Mouse (Mus musculus) heart, embryonic 16.5 days (tissue): ENCODE measurements around the gene Cd164l2. TPM values are rescaled to one million over a fixed set of nuclear protein-coding genes. Genes with fewer than 3 reads are reported as not detected.

Source experiments
- ATAC-seq: fragments of 200-750 bp; cut with Nextera tagmentation; replicated peaks from 2 replicates; pipeline ENCODE4 v1.8.0; 2017; ENCODE audit warnings: moderate number of reproducible peaks; ENCODE audit not compliant: insufficient read depth, low FRiP score; ENCODE audit errors: extremely low read depth
- H3K27ac ChIP-seq: fragments of 300-500 bp; sonication (generic); 2 replicates; pipeline ENCODE4 v1.5.1; 2014; ENCODE audit warnings: mild to moderate bottlenecking, low read length, control low read depth, moderate library complexity
- H3K27me3 ChIP-seq: fragments of 300-500 bp; sonication (generic); 2 replicates; pipeline ENCODE4 v1.6.1; 2014; ENCODE audit warnings: low read length, mixed read lengths; ENCODE audit not compliant: control insufficient read depth, insufficient read depth
- H3K36me3 ChIP-seq: fragments of 300-500 bp; sonication (generic); 2 replicates; pipeline ENCODE4 v1.6.1; 2014; ENCODE audit not compliant: control insufficient read depth, insufficient read depth
- H3K4me1 ChIP-seq: fragments of 300-500 bp; sonication (generic); 2 replicates; pipeline ENCODE4 v1.6.1; 2014; ENCODE audit warnings: low read length, mixed read lengths; ENCODE audit not compliant: control insufficient read depth, insufficient read depth
- H3K4me2 ChIP-seq: fragments of 300-500 bp; sonication (generic); 2 replicates; pipeline ENCODE4 v1.6.1; 2014; ENCODE audit warnings: low read depth, mild to moderate bottlenecking, control low read depth, low read length
- H3K4me3 ChIP-seq: fragments of 300-500 bp; sonication (generic); 2 replicates; pipeline ENCODE4 v1.5.1; 2014; ENCODE audit warnings: mild to moderate bottlenecking, control low read depth, low read length
- H3K9ac ChIP-seq: fragments of 300-500 bp; sonication (generic); 2 replicates; pipeline ENCODE4 v1.6.1; 2014; ENCODE audit warnings: low read length, control low read depth
- H3K9me3 ChIP-seq: fragments of 300-500 bp; sonication (generic); replicated peaks from 2 replicates; pipeline ENCODE4 v1.6.1; 2016; ENCODE audit warnings: low read length; ENCODE audit not compliant: control insufficient read depth
- WGBS: fragments of 180-500 bp; shearing (Covaris S2); extraction: QIAGEN DNeasy Blood & Tissue Kit; methylation state at CpG from one replicate; pipeline ENCODE4 v1.1.7; 2014; 5-methylcytosine and 5-hydroxymethylcytosine counted together
- polyA plus RNA-seq: library from polyadenylated mRNA; unstranded; fragments of >200 nt; fragmentation: Nextera tagmentation; extraction: Ambion mirVana; gene quantifications from 2 replicates; pipeline ENCODE4 v1.2.1, GENCODE M21; 2015

The Cd164l2 gene
- polyA plus RNA-seq, 1 experiment from 2014 or later: not detected

DNA sequence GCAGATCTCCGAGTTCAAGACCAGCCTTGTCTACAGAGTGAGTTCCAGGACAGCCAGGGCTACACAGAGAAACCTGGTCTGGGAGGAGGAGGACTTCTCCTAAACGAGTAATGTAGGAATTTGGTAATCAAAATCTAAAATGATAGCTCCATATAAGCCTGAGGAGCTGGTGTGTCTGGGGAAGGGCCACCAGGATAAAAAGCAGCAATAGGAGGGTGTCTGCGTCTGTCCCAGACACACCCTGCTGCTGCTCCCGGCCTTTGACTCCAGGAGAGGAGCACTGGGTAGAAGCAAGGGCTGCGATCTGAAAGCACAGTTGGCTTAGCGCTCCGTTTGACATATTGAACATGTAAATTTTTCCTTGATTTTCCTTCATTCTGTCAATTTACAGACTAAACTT, 36.7 kb upstream of the Cd164l2 start:
- no peak overlapping the region for H3K4me3 ChIP-seq
- 68% methylated on average over 7 of the region's 7 CpGs for WGBS
- no peaks in the 10 kb centered on the region; the same call in 1 of the 2 replicates for H3K9me3 ChIP-seq
- 0 out of 2 replicates have a peak overlapping the region, but pooled peaks have one; percentile 2 for H3K27ac ChIP-seq
- ATAC-seq: no peak
- no peaks in the 10 kb centered on the region for H3K27me3 ChIP-seq
- no peak overlapping the region for H3K9ac ChIP-seq
- no peak overlapping the region for H3K4me2 ChIP-seq
- peaks cover 61% of the 10 kb centered on the region for H3K4me1 ChIP-seq
- peaks cover 8% of the 10 kb centered on the region; the same call in 1 of the 2 replicates for H3K36me3 ChIP-seq

- peak overlapping the region; percentile 39; the same call in 1 of the 2 replicates for H3K4me2 ChIP-seq
- peaks cover 51% of the 10 kb centered on the region for H3K4me1 ChIP-seq
- H3K4me3 ChIP-seq: no peak overlapping the region
- H3K27ac ChIP-seq: peak overlapping the region; percentile 76
- 34% methylated on average over 14 of the region's 14 CpGs for WGBS
- peak; percentile 72 for ATAC-seq
- H3K9ac ChIP-seq: no peak overlapping the region; the same call in 1 of the 2 replicates
- H3K36me3 ChIP-seq: peaks cover 10% of the 10 kb centered on the region
- no peaks in the 10 kb centered on the region; the same call in 1 of the 2 replicates for H3K9me3 ChIP-seq
- H3K27me3 ChIP-seq: no peaks in the 10 kb centered on the region
These were observed 35.8 kb upstream of the Cd164l2 start for GRCm38 (mm10) chr4:133175998-133176760.

DNA sequence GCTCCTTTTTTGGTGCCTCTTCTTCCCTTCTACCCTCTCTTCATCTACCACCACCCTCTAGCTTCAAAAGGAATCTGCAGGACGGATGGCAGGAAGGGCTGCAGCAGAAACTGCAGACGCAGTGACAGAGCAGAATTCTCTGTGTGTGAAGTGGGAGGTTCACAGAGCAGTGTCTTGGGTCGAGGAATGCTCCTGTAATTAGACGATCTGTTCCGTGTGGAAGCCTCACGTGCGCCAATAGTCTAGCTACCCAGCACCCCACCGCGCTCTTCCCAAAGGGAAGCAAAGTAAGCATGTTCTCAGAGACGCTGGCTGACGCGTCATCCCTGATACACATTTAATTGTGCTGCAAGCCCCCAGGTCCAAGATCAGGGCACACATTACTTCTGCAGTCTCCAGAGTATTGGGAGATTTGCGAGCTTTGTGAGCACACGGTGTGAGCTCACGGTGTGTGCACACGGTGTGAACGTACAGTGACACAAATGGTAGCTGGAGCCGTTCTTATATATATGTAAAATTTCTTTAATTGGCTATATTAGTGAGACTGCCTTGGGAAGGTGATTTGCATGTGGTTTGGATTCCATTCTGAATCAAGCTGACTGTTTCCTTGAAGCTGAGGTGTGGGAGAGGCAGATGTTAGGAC, 35.0 kb upstream of the Cd164l2 start:
- Histone ChIP-seq H3K27me3 (no peaks in the 10 kb centered on the region), H3K4me3 (no peak overlapping the region), H3K36me3 (peaks cover 16% of the 10 kb centered on the region), H3K9ac (peak overlapping the region; percentile 13; the same call in 1 of the 2 replicates), H3K4me1 (peaks cover 47% of the 10 kb centered on the region), H3K27ac (peak overlapping the region; percentile 76), H3K9me3 (no peaks in the 10 kb centered on the region; the same call in 1 of the 2 replicates), H3K4me2 (peak overlapping the region; percentile 39; the same call in 1 of the 2 replicates)
- ATAC-seq: peak; percentile 1; the same call in 1 of the 2 replicates
- WGBS: 65% methylated on average over 18 of the region's 18 CpGs

DNA sequence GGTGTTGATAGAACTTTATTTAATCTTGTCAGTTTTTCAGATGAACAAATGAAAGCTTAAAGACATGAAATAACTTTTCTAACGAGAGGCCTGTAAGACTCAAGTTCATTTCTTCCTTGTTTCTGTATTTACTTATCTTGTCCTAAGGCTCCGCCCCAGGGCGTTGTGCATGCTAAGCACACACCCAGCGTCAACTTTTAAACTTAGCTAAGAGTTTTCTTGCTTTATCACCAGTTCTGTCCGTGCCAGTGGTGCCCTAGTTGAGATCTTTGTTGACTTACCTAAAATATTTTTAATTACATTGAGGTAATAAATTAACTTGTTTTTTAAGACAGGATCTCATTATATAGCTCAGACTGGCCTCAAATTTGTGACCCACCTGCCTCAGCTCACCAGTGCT, 33.6 kb upstream of the Cd164l2 start:
- H3K4me1 ChIP-seq: peaks cover 41% of the 10 kb centered on the region
- no peak overlapping the region for H3K9ac ChIP-seq
- peaks cover 16% of the 10 kb centered on the region for H3K36me3 ChIP-seq
- no peak for ATAC-seq
- H3K27ac ChIP-seq: no peak overlapping the region
- WGBS: 69% methylated on average over 5 of the region's 5 CpGs
- H3K27me3 ChIP-seq: no peaks in the 10 kb centered on the region
- H3K9me3 ChIP-seq: no peaks in the 10 kb centered on the region
- no peak overlapping the region for H3K4me2 ChIP-seq
- no peak overlapping the region for H3K4me3 ChIP-seq

- H3K4me2 ChIP-seq: no peak overlapping the region
- H3K27me3 ChIP-seq: no peaks in the 10 kb centered on the region
- H3K9me3 ChIP-seq: no peaks in the 10 kb centered on the region
- 86% methylated on average over 7 of the region's 7 CpGs for WGBS
- H3K27ac ChIP-seq: no peak overlapping the region
- no peak for ATAC-seq
- no peak overlapping the region for H3K4me3 ChIP-seq
- peaks cover 42% of the 10 kb centered on the region for H3K4me1 ChIP-seq
- H3K9ac ChIP-seq: no peak overlapping the region
- H3K36me3 ChIP-seq: peaks cover 16% of the 10 kb centered on the region
These were observed 32.7 kb upstream of the Cd164l2 start for GRCm38 (mm10) chr4:133179258-133179657.

DNA sequence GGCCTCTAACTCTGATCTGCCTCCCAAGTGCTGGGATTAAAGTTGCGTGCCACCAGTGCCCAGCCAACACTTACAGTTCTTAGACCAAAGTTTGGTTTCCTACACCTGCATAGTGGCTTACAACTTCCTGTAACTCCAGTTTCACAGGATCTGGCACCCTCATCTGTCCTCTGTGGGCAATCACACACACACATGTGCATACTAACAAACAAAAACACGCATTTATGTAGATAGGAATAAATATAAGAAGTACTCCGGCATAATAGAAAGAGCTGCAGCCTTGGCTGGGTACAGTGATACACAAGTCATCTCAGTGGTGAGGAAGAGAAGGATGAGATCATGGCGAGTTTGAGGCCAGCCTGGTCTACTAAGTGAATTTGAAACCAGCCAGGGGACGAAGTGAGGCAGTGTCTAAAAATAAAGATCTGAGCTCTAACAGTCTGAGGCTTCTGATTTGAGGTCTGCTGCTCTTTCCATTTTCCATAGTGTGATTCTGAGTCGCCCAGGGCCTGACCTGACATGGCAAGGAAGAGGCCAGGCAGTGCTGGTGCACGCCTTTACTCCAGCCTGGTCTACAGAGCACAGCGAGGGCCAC, 29.4 kb upstream of the Cd164l2 start:
- no peaks in the 10 kb centered on the region for H3K27me3 ChIP-seq
- no peak overlapping the region for H3K4me2 ChIP-seq
- 0 out of 2 replicates have a peak overlapping the region, but pooled peaks have one; percentile 6 for H3K27ac ChIP-seq
- H3K36me3 ChIP-seq: peaks cover 30% of the 10 kb centered on the region
- H3K9me3 ChIP-seq: no peaks in the 10 kb centered on the region
- H3K9ac ChIP-seq: no peak overlapping the region
- WGBS: 73% methylated on average over 8 of the region's 8 CpGs
- no peak overlapping the region for H3K4me3 ChIP-seq
- ATAC-seq: no peak
- H3K4me1 ChIP-seq: peaks cover 34% of the 10 kb centered on the region

DNA sequence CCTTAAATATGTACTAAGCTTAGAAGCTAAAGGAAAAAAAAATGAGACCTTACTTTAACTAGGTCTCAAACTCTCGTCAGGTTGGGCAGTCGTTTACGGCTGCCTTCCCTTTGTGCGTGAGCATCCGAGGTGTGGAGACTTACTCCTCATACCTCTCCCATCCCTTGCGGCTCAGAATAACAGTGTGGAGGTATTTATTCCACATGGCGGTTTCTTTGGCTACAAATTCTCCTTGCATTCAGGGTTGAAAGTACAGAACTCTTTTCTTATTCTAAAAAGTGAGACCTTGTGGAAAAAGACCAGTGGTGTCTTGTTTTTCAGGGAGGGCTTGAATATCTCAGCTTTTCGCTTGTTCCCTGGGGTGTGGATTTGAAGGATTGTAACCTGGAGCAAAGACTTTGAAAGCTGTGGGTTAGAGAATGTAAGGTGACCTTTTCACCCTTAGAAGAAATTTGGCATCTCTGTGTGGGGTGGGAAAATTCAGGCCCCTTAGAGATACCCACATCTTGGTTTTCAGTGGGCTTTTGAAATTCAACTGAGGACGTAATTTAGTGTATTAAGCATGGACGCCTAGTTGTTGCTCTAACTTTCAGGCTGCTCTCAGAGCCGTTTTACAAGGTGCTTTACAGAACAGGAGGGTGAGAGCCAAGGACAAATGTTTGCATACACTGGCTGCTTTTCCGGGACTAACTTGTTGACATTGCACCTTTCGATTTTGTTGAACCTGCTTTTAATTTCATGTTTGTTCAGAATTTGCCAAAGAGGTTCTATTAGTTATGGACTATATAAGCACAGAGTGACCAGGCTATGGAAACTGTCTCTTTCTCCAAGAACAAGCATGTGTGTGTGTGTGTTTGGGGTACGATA, 27.7 kb upstream of the Cd164l2 start:
- ATAC-seq: no peak
- Histone ChIP-seq H3K9me3 (no peaks in the 10 kb centered on the region), H3K9ac (no peak overlapping the region), H3K27ac (peak overlapping the region; percentile 82), H3K4me2 (no peak overlapping the region), H3K4me3 (no peak overlapping the region), H3K27me3 (no peaks in the 10 kb centered on the region), H3K36me3 (peaks cover 38% of the 10 kb centered on the region), H3K4me1 (peaks cover 34% of the 10 kb centered on the region)
- 62% methylated on average over 14 of the region's 14 CpGs for WGBS

DNA sequence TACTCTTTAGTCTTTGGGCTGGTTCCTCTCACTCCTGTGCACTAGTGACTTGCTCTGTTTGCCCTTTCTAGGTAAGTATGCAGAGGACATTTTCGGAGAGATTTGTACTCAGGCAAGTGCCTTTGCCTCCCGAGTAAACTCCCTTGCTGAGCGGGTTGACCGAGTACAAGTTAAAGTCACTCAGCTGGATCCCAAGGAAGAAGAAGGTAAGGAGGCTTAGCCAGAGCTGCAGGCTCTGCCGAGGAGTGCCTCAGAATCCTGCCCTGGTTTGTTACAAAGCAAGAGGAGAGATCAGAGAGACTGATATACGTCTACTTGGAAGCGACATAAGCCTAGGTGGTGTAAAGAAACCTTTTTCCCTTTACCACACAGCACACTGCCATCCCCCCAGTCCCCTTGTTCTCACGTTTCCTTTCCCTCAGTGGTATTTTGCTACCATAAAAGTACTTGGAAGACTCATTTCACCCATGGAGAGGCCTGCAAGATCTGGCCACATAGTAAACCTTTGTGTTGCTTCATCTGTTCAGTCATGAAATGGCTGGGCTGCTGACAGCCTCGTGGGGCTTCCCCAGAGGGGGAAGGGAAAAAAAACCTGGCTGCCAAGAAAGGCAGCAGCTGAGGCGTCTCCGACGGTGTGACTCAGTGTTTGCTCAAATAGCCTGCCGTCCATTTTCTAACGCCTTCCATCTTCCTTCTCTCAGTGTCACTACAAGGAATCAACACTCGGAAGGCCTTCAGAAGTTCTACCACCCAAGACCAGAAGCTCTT, 26.8 kb upstream of the Cd164l2 start:
- peaks cover 34% of the 10 kb centered on the region for H3K4me1 ChIP-seq
- H3K36me3 ChIP-seq: peaks cover 45% of the 10 kb centered on the region
- H3K4me3 ChIP-seq: no peak overlapping the region
- WGBS: 34% methylated on average over 15 of the region's 15 CpGs
- H3K27ac ChIP-seq: peak overlapping the region; percentile 82
- peak; percentile 81 for ATAC-seq
- H3K9ac ChIP-seq: peak overlapping the region; percentile 50
- no peaks in the 10 kb centered on the region for H3K27me3 ChIP-seq
- no peak overlapping the region for H3K4me2 ChIP-seq
- H3K9me3 ChIP-seq: no peaks in the 10 kb centered on the region
